Mouse (Mus musculus) heart, adult 2 months (tissue): ENCODE results near the gene Rph3al.

ENCODE experiments used
- CTCF ChIP-seq: fragments of 200-600 bp; IDR thresholded peaks from 2 replicates; pipeline ENCODE4 v1.8.1; 2022; ENCODE audit warnings: antibody characterized with exemption, mild to moderate bottlenecking, moderate library complexity
- EP300 ChIP-seq: fragments of 200-500 bp; IDR thresholded peaks from 2 replicates; pipeline ENCODE4 v1.6.1; 2011; ENCODE audit warnings: low read depth, low read length, control low read depth; ENCODE audit not compliant: insufficient read depth

- TF ChIP-seq EP300, result no peak
- TF ChIP-seq CTCF, result no peak
Measured at GRCm38 (mm10) chr11:75839536-75840430, 98.4 kb downstream of the Rph3al start.
